Mouse (Mus musculus) embryonic facial prominence, embryonic 12.5 days (tissue): Measurements from ENCODE around the gene 3110018I06Rik. TPM values are rescaled to one million over a fixed set of nuclear protein-coding genes. Genes with fewer than 3 reads are reported as not detected.

Source experiments
- ATAC-seq: fragments of 200-750 bp; cut with Nextera tagmentation; 2 replicates; pipeline ENCODE4 v1.8.0; 2017; ENCODE audit not compliant: insufficient number of reproducible peaks, insufficient read depth, low FRiP score, low TSS enrichment
- H3K27ac ChIP-seq: fragments of 300-500 bp; sonication (generic); 2 replicates; pipeline ENCODE4 v1.5.1; 2016; ENCODE audit warnings: mild to moderate bottlenecking
- H3K27me3 ChIP-seq: fragments of 300-500 bp; sonication (generic); 2 replicates; pipeline ENCODE4 v1.6.1; 2016; ENCODE audit warnings: mild to moderate bottlenecking, moderate library complexity
- H3K36me3 ChIP-seq: fragments of 300-500 bp; sonication (generic); 2 replicates; pipeline ENCODE4 v1.6.1; 2016; ENCODE audit warnings: mild to moderate bottlenecking
- H3K4me1 ChIP-seq: fragments of 300-500 bp; sonication (generic); 2 replicates; pipeline ENCODE4 v1.6.1; 2016
- H3K4me2 ChIP-seq: fragments of 300-500 bp; sonication (generic); replicated peaks from 2 replicates; pipeline ENCODE4 v1.6.1; 2016; ENCODE audit warnings: mild to moderate bottlenecking, moderate library complexity
- H3K4me3 ChIP-seq: fragments of 300-500 bp; sonication (generic); 2 replicates; pipeline ENCODE4 v1.5.1; 2016; ENCODE audit warnings: mild to moderate bottlenecking
- H3K9ac ChIP-seq: fragments of 300-500 bp; sonication (generic); 2 replicates; pipeline ENCODE4 v1.6.1; 2016; ENCODE audit warnings: mild to moderate bottlenecking, moderate library complexity
- H3K9me3 ChIP-seq: fragments of 300-500 bp; sonication (generic); 2 replicates; pipeline ENCODE4 v1.6.1; 2016; ENCODE audit warnings: mild to moderate bottlenecking, moderate library complexity
- WGBS: fragments of 180-500 bp; shearing (Covaris S2); methylation state at CpG from one replicate; pipeline ENCODE4 v1.1.7; 2016; 5-methylcytosine and 5-hydroxymethylcytosine counted together
- polyA plus RNA-seq: library from polyadenylated mRNA; unstranded; fragments of >200 nt; fragmentation: Nextera tagmentation; extraction: Ambion mirVana; gene quantifications from 2 replicates; pipeline ENCODE4 v1.2.1, GENCODE M21; 2016

The 3110018I06Rik gene
- not detected in 2 replicates for polyA plus RNA-seq

- H3K27ac ChIP-seq: no peak within 1 kb of the TSS
- no peaks in the 10 kb centered on the region for H3K27me3 ChIP-seq
- peaks cover 6% of the 10 kb centered on the region; the same call in 1 of the 2 replicates for H3K9me3 ChIP-seq
- no peaks in the 10 kb centered on the region for H3K36me3 ChIP-seq
- H3K4me1 ChIP-seq: peaks cover 6% of the 10 kb centered on the region
- H3K4me2 ChIP-seq: no peak within 1 kb of the TSS
- ATAC-seq: no peak
- 84% methylated on average over 6 of the region's 6 CpGs for WGBS
- H3K9ac ChIP-seq: no peak within 1 kb of the TSS
- H3K4me3 ChIP-seq: no peak within 1 kb of the TSS
Measured at GRCm38 (mm10) chr12:107488371-107488770, at the start of gene 3110018I06Rik. Gene 3110018I06Rik, plus strand, starts transcription at chr12:107488632.

- no peaks in the 10 kb centered on the region for H3K4me1 ChIP-seq
- WGBS: 83% methylated on average over 7 of the region's 7 CpGs
- H3K27ac ChIP-seq: no peak overlapping the region
- H3K4me2 ChIP-seq: no peak overlapping the region
- no peaks in the 10 kb centered on the region for H3K9me3 ChIP-seq
- no peak overlapping the region for H3K4me3 ChIP-seq
- no peaks in the 10 kb centered on the region for H3K36me3 ChIP-seq
- no peak overlapping the region for H3K9ac ChIP-seq
- no peak for ATAC-seq
- H3K27me3 ChIP-seq: no peaks in the 10 kb centered on the region
Measured at GRCm38 (mm10) chr12:107444681-107445080, 43.8 kb upstream of the 3110018I06Rik start.

GRCm38 (mm10) chr12:107457835-107458234 is 30.6 kb upstream of the 3110018I06Rik start:
- Histone ChIP-seq H3K9ac (no peak overlapping the region), H3K4me1 (no peaks in the 10 kb centered on the region), H3K9me3 (no peaks in the 10 kb centered on the region), H3K27me3 (no peaks in the 10 kb centered on the region), H3K4me2 (no peak overlapping the region), H3K4me3 (no peak overlapping the region), H3K36me3 (no peaks in the 10 kb centered on the region), H3K27ac (no peak overlapping the region)
- whole genome bisulfite sequencing: 60% methylated on average over 9 of the region's 9 CpGs
- ATAC-seq: no peak

- no peak overlapping the region for H3K4me3 ChIP-seq
- no peaks in the 10 kb centered on the region for H3K4me1 ChIP-seq
- no peak for ATAC-seq
- H3K27ac ChIP-seq: no peak overlapping the region
- no peaks in the 10 kb centered on the region for H3K9me3 ChIP-seq
- no peaks in the 10 kb centered on the region for H3K27me3 ChIP-seq
- no peak overlapping the region for H3K4me2 ChIP-seq
- WGBS: 9% methylated on average over 5 of the region's 5 CpGs
- no peak overlapping the region for H3K9ac ChIP-seq
- H3K36me3 ChIP-seq: no peaks in the 10 kb centered on the region
Measured at GRCm38 (mm10) chr12:107464731-107465130, 23.7 kb upstream of the 3110018I06Rik start.

- no peaks in the 10 kb centered on the region for H3K9me3 ChIP-seq
- WGBS: 33% methylated on average over 12 of the region's 12 CpGs
- H3K9ac ChIP-seq: no peak overlapping the region
- H3K27me3 ChIP-seq: no peaks in the 10 kb centered on the region
- no peaks in the 10 kb centered on the region for H3K36me3 ChIP-seq
- no peak overlapping the region for H3K4me2 ChIP-seq
- no peak overlapping the region for H3K27ac ChIP-seq
- no peak overlapping the region for H3K4me3 ChIP-seq
- no peak for ATAC-seq
- H3K4me1 ChIP-seq: peaks cover 6% of the 10 kb centered on the region; the same call in 1 of the 2 replicates
Measured at GRCm38 (mm10) chr12:107476441-107477291, 11.8 kb upstream of the 3110018I06Rik start.

- Histone ChIP-seq H3K4me1 (peaks cover 6% of the 10 kb centered on the region; the same call in 1 of the 2 replicates), H3K27me3 (no peaks in the 10 kb centered on the region), H3K27ac (no peak overlapping the region), H3K9me3 (no peaks in the 10 kb centered on the region), H3K36me3 (no peaks in the 10 kb centered on the region), H3K4me2 (no peak overlapping the region), H3K9ac (no peak overlapping the region), H3K4me3 (no peak overlapping the region)
- 6% methylated on average over 3 of the region's 3 CpGs for WGBS
- no peak for ATAC-seq
Measured at GRCm38 (mm10) chr12:107479350-107479749, 9.1 kb upstream of the 3110018I06Rik start.

GRCm38 (mm10) chr12:107483031-107483430 is 5.4 kb upstream of the 3110018I06Rik start:
- no peak for ATAC-seq

GRCm38 (mm10) chr12:107491344-107491743 is 2.9 kb downstream of the 3110018I06Rik start:
- ATAC-seq: no peak
- WGBS: 88% methylated on average over 1 of the region's 1 CpGs
- no peaks in the 10 kb centered on the region for H3K36me3 ChIP-seq

More at GRCm38 (mm10) chr12:107483031-107483430, 5.4 kb upstream of the 3110018I06Rik start:
- H3K4me3 ChIP-seq: no peak overlapping the region
- H3K4me1 ChIP-seq: peaks cover 6% of the 10 kb centered on the region; the same call in 1 of the 2 replicates
- WGBS: 83% methylated on average over 5 of the region's 5 CpGs
- no peaks in the 10 kb centered on the region for H3K27me3 ChIP-seq
- H3K27ac ChIP-seq: no peak overlapping the region
- H3K9me3 ChIP-seq: peaks cover 6% of the 10 kb centered on the region; the same call in 1 of the 2 replicates
- H3K36me3 ChIP-seq: no peaks in the 10 kb centered on the region
- no peak overlapping the region for H3K9ac ChIP-seq
- no peak overlapping the region for H3K4me2 ChIP-seq

GRCm38 (mm10) chr12:107496924-107497323 is 8.5 kb downstream of the 3110018I06Rik start:
- H3K4me1 ChIP-seq: no peaks in the 10 kb centered on the region
- no peak overlapping the region for H3K9ac ChIP-seq
- H3K9me3 ChIP-seq: no peaks in the 10 kb centered on the region
- no peaks in the 10 kb centered on the region for H3K27me3 ChIP-seq
- no peak for ATAC-seq
- H3K4me2 ChIP-seq: no peak overlapping the region
- WGBS: 78% methylated on average over 5 of the region's 5 CpGs
- H3K27ac ChIP-seq: no peak overlapping the region
- H3K4me3 ChIP-seq: no peak overlapping the region
- H3K36me3 ChIP-seq: no peaks in the 10 kb centered on the region

More at GRCm38 (mm10) chr12:107491344-107491743, 2.9 kb downstream of the 3110018I06Rik start:
- Histone ChIP-seq H3K4me1 (peaks cover 6% of the 10 kb centered on the region), H3K9ac (no peak overlapping the region), H3K4me3 (no peak overlapping the region), H3K27me3 (no peaks in the 10 kb centered on the region), H3K4me2 (no peak overlapping the region), H3K9me3 (peaks cover 6% of the 10 kb centered on the region; the same call in 1 of the 2 replicates), H3K27ac (no peak overlapping the region)

GRCm38 (mm10) chr12:107509661-107510237 is 21.3 kb downstream of the 3110018I06Rik start:
- Histone ChIP-seq H3K36me3 (no peaks in the 10 kb centered on the region), H3K9me3 (no peaks in the 10 kb centered on the region), H3K9ac (no peak overlapping the region), H3K27me3 (no peaks in the 10 kb centered on the region), H3K27ac (no peak overlapping the region), H3K4me2 (no peak overlapping the region), H3K4me1 (no peaks in the 10 kb centered on the region), H3K4me3 (no peak overlapping the region)
- no peak for ATAC-seq
- WGBS: 84% methylated on average over 9 of the region's 9 CpGs

GRCm38 (mm10) chr12:107511112-107511511 is 22.7 kb downstream of the 3110018I06Rik start:
- H3K4me1 ChIP-seq: 0 out of 2 replicates have a peak, but pooled peaks cover under 1% of the 10 kb centered on the region
- H3K9ac ChIP-seq: no peak overlapping the region
- no peaks in the 10 kb centered on the region for H3K36me3 ChIP-seq
- H3K27me3 ChIP-seq: no peaks in the 10 kb centered on the region
- ATAC-seq: no peak
- 79% methylated on average over 11 of the region's 11 CpGs for WGBS
- no peak overlapping the region for H3K4me2 ChIP-seq
- no peaks in the 10 kb centered on the region for H3K9me3 ChIP-seq
- no peak overlapping the region for H3K4me3 ChIP-seq
- no peak overlapping the region for H3K27ac ChIP-seq
